Mouse (Mus musculus) gastrocnemius, adult 8-10 months (tissue): ENCODE results near the gene Rpl7a. TPM values are rescaled to one million over a fixed set of nuclear protein-coding genes. Genes with fewer than 3 reads are reported as not detected.
"Not testable (repeated sequence)": the region's sequence is repeated elsewhere in the genome, so short reads cannot be mapped to it uniquely, and the experiment has no call there.

Source experiments
- DNase-seq, 2 experiments: peaks; one replicate each; pipeline ENCODE4 v3.0.0; 2022; ENCODE audit warnings: low spot score in 2 of 2
- total RNA-seq, 4 experiments: library from RNA; stranded (reverse); gene quantifications; 2 replicates each; pipeline ENCODE4 v1.2.4; 2022

The Rpl7a gene
- 100 to 1,000 TPM; 250 to 326 (median 272) TPM for total RNA-seq

DNA sequence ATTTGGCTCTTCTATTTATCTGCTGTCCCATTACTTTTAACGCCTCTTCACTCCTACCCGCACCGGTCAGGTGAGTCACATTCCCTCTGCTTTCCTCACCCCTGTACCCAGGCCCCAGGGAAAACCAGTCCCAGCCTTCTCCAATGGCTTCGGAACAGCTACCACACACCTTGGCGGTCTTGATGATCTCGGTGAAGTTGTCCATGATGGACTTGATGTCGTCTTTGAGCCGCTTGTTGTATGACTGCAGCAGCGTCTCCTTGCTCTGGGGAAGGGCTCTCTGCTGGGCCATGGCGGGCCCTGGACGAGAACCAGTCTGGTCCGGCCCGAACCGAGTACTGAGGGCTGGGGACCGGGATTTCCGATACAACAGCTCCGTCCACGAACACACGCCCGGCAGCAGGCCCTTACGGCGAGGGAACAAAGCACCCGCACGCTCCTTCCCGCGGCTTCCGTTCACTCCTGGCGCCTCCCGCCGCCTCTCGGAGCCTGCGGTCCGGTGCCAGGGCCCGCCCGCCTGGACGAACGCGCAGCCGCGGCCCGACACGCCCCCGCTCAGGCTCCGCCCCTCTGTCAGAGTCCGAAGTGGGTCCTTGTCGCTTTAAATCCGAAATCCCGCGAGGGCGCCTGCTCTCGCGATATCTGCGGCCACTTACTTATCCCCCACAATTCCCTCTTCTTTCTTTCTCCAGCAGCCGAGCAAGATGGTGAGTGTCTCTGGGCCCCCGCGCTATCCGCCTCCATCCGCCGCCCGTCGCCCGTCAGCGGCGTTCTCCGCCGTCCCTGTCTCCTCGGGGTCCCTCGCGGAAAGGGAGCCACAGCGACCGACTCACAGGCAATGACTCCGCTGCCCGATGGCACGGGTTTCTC lies at the start of gene Rpl7a, which contains the start of gene Med22:
Rpl7a (plus strand) TSS at position 641 of the 870 bp plus-strand sequence.
Med22 (minus strand) TSS at position 554 of the 870 bp plus-strand sequence.
- peak; percentile 100 for DNase-seq

DNA sequence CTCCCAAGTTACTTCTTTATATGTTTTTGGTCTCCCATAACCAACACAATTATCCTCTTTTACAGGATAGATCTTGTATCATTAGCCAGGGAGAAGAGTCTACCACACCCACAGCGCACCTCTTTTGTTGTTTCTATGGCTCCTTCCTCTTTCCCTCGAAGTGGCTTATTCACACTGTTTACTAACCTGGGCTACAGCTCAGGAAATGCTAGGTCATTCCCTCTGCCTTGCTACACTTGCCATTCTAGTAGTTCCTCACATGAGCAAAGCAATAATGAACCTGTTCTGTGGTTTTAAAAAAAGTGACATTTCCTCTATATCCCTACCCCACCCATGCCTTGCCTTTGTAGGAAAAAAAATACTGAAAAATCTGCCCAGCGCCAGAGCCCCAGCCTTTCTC lies 47.7 kb upstream of the Rpl7a start:
- no peak for DNase-seq

DNA sequence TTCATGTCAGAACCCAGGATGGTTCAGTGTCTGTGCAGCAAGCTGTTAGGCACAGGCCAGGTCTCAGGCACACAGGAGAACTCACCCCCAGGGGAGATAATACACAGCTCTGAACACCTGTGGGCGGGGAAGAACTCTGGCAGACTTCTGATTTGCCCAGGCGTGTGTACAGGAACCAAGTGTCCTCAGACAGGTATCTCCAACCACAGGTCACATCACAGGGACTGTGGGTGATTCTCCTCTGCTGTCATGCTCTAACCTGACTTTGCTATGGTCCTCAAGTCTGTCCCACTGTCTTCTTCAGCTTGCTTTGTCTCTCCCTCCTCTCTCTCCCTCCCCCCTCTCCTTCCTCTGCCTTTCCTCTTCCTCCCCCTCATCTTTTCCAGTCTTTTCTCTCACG lies 45.7 kb upstream of the Rpl7a start, which contains the start of gene Abo:
Abo (minus strand) TSS at position 101 of the 400 bp plus-strand sequence.
- no peak for DNase-seq

DNA sequence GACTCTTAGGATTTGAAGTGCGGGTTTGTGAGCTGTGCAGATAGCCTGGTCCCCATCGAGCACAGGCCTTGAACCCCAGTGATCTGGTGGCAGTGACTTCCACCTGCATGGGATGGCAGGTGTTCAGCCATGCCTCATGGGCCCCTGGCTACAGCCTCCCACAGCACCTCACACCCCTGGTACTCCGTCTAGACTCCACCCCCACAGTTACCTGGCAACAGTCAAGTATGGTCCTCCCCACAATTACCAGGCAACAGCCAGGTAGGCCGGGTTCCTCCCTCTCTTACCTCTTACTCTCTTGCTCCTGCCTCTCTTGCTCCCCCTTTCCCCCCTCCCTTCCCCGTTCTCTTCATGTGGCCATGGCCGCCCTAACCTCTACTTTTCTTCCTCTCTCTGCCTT lies 39.9 kb upstream of the Rpl7a start:
- DNase-seq, result no peak

DNA sequence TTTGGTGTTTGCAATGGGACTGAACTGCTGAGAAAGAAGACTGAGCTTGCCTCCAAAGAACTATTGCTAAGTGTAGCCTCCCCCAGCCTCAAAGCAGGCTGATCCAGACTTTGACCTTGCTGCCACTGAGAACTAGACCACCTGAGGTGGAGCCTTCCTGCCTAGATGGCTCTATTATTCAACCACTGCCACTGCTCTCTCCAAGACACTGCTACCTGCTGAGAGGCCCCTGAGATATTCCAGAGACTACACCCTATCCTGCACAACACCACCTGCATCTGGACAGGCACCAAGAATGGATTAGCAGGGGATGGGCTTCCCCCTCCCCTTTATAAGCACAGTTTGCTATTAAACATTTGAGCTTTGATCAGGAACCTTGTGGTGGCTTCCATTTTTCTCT lies 32.0 kb upstream of the Rpl7a start:
- DNase-seq, result no peak

DNA sequence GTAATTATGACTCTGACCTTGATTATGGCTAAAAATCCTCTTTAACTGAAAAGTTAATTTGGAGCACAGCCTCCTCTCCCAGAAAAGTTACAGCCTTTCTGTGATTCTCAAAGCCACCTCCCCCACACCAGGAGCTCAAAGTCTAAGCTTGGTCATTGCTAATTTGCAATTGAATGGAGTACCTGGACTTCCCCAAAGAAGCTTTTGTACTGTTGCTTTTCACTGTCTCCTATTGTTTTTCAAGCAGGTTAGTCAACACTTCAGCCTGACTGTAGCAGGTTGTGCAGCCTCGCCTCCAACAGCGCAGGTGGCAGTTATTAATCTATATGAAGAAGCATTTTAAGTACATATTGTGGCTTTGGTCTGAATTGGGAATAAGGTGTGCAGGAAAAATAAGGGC lies 25.0 kb upstream of the Rpl7a start:
- not testable (repeated sequence) for DNase-seq

DNA sequence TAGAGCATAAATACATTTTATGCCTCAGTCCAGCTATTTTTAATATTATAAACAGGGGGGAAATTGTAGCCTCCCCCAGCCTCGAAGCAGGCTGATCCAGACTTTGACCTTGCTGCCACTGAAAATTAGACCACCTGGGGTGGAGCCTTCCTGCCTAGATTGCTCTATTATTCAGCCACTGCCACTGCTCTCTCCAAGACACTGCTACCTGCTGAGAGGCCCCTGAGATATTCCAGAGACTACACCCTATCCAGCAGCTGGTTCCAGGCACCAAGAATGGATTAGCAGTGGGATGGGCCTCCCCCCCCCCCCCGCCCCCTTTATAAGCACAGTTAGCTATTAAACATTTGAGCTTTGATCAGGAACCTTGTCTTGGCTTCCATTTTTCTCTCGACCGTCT lies 24.4 kb upstream of the Rpl7a start:
- not testable (repeated sequence) for DNase-seq

DNA sequence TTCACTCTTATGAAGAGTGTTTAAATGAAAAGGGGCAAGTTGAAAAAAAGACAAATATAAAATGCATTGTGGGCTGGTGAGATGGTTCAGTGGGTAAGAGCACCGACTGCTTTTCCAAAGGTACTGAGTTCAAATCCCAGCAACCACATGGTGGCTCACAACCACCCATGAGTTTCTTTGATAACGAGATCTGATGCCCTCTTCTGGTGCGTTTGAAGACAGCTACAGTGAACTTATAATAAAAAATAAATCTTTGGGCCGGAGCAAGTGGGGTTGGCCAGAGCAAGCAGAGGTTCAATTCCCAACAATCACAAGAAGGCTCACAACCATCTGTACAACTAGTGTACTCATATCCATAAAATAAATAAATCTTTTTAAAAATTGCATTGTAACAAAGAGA lies 14.7 kb upstream of the Rpl7a start:
- DNase-seq, result no peak

DNA sequence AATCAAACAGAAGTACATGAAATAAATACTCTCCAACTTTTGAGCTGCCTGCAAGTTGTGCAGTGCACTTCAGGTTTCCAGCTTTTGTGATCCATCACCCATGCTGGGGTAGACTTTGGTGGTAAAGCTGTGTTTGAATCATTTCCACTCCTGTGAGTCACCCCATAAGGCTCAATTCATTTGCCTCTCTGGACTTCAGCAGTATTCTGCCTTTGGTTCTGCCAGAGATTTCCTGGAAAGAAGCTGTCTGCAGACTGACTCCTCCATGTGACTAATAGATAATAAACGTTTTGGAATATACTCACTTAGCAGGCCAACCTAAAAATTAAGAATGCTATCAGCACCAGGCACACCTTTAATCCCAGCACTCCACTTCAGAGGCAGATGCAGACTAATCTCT lies 9.8 kb upstream of the Rpl7a start:
- no peak for DNase-seq

DNA sequence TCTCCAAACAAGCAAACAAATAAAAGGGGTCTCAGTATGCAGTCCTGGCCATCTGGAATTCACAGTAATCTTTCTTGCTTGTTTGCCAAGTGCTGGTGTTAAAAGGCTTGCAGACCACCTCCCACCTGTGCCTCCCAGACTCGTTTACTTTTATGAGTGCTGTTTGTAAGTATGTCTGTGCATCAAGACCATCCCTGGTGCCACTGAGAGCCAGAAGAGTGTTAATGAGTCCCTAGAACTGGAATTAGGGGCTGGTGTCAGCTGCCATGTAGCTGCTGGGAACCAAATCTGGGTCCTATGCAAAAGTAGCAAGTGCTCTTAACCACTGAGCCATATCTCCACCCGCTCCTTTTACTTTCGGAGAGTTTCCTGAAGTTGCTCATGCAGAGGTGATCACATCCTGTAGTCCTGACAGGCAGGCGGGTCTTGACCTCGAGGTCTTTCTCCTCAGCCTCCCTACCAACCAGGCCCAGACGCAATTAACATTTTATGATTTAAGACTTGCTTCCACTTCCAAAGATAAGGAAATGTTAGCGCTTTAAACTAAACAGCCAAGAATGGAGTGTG lies 8.6 kb upstream of the Rpl7a start:
- no peak for DNase-seq

DNA sequence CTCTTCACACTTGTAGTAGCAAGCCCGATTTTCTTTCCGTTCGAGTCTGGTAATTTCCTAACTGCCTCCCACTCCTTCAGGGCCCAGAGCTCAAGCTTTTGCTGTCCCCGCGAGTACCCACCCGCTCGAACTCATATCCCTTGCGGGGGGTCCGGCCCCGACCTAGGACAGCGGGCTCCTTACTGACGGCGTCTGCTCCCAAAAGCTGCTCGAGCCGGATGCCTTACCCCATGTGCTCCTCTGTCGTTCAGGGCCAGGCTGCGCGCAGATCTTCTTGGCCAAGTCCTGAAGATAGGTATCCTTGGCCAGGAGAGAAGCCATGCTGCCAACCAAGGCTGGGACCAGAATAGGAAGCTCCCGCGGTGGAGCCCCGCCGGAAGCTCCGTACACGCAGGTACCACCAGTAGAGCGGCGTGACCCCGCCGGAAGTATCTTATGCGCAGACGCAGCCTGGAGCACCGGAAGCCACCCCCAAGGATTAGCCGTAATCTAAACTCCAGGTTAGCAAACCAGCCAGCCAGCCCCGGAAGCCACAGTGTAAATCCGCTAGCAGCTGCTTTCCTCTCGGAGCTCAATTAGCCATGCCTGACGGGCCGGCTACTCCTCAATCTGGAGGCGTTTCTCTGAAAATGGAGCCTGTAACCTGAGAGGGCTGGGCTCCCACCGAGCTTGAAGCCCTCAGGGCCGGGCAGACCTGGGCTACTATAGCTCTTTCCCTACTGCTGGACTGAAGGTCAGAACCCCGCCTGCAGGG lies 7.9 kb upstream of the Rpl7a start, which contains the start of gene Surf6:
Surf6 (minus strand) TSS at position 413 of the 754 bp plus-strand sequence.
- DNase-seq, result peak; percentile 87 to 94

DNA sequence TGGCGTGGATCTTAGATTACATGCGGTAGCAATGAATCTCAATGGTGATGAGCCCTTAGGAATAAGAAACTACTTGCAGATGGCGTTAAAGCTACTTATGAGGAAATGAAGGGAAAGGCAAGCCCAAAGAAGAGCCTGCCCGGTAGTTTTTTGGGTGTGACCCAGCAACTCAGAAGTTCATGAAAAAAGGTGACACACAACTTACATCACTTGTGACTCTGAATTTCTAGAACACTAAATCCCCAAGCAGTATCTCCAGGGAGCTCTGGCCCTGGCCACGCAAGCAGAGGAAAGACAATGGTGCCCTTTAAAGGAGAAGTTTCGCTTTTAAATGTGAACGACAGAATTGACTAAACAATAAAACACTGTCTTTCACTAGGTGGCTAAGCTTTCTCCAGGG lies 7.3 kb upstream of the Rpl7a start:
- DNase-seq, result no peak

DNA sequence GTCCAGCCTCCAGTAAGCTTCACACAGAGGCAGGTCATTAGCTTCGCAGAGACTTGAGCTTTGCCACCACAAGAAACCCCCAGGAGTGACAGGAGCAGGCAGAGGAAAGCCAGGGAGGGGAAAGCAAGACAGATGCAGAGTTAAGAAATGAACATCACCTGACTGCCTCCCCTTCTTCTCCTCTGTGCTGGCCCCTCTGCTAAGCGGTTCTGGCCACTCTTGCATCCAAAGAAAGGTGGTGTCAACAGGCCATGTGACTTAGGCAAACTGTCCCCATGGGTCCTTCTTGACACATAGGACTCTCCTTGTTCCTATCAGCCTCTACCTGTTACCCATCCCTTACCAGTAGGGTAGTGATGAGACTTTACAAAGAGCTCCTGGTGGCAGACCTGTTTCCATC lies 4.6 kb upstream of the Rpl7a start:
- DNase-seq, result no peak

DNA sequence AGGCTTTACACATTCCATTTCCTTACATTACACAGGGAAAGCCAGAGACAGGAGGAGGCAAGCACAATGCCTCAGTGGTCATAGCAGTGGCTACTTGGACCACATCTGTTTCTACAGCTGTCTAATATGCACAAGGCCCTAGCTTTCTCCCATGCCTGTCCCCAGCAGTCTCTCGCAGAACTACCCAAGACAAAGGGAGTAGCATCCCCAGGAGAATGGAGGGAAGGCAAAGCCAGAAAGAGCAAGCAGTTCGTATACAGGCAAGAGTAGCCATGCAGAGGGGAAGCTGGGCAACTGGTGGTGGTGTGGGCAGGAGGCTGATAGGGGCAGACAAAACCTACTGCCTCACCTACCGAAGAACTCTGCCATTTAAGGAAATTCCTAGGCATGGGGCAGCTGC lies 4.1 kb upstream of the Rpl7a start:
- no peak for DNase-seq

DNA sequence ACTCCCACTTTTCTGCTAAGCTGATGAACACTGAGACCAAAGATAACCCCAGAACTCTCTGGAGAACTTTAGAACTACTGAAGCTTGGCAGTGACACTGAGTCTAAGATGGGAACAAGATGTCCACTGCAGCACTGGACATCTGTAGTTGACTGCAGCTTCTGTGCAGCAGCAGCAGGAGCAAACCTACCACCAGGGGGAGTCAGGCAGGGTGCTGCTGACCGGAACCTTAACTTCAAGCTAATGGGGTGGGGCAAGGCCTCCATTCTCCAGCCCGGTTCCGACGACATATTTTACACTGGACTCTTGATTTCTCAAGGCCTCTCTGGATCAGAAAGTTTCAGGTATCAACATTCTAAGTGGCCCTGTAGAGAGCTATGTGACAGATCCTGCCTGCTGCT lies 3.5 kb upstream of the Rpl7a start:
- DNase-seq, result no peak

DNA sequence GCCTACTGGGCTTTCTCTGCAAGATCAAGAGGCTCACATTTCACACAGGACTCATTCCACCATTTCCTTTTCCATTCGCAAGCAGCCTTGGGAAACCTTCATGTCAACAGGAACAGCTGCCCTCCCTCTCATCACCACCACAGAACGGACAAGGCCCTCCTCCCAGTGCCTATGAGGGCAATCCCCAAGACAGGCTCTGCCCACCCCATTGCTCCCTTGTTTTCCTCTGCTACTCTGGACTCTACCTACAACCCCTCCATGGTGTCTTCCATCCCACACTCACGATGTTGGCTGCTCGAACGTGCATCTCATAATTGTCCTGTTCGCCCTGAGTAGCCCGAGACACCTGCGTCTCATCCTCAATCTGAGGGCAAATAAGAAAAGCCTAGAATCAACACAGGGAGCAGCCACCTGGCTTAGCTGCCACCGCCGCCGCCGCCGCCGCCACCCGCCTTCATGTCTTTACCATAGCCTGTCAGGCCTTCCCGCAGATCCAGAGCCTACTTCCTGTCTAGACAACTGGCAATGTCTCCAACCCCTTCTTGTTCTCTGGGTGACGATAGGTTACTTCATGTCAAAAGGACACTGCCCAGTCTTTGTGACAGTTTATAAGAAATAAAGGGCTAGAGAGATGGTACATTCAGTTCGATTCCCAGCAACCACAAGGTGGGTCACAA lies 1.7 kb upstream of the Rpl7a start:
- no peak for DNase-seq

DNA sequence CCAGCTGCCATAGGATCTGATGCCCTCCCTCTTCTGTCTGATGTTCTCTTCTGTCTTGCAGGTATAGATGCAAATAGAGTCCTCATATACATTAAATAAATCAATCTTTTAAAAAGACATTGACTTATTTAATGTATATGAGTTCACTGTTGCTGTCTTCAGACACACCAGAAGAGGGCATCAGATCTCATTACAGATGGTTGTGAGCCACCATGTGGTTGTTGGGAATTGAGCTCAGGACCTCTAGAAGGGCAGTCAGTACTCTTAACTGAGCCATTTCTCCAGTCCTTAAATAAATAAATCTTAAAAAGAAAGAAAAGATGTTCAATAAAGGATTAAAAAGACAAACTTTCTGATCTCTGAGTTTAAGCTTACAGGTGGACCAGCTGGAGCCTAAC lies 1.2 kb upstream of the Rpl7a start:
- no peak for DNase-seq

DNA sequence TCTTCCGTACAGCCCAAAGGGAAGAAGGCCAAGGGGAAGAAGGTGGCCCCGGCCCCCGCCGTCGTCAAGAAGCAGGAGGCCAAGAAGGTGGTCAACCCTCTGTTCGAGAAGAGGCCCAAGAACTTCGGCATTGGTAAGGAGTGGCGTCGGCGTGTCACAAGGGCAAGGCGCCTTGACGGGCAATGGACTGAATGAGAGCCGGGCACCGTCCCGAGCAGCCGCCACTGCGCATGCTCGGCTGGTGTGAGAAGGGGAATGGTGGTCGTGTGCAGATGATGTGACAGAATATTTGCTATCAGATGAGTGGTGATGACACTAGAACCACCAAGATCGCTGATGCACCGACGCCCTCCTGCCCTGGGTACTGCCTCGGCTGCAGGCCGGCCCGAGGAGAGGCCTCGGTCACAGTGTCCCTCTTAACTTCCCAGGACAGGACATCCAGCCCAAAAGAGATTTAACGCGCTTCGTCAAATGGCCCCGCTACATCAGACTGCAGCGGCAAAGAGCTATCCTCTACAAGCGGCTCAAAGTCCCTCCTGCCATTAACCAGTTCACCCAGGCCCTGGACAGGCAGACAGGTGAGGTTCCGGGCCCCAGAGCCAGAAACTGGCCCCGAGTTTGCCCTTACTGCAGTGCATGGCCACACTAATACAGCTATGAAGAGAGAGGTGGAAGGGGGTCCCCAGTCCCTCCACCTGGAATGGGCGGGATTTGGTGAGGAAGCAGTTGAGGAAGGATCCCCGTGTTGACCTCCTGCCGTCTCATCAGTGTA lies 616 bp downstream of the Rpl7a start:
- peak in 1 of 2 experiments; percentile 42 for DNase-seq

DNA sequence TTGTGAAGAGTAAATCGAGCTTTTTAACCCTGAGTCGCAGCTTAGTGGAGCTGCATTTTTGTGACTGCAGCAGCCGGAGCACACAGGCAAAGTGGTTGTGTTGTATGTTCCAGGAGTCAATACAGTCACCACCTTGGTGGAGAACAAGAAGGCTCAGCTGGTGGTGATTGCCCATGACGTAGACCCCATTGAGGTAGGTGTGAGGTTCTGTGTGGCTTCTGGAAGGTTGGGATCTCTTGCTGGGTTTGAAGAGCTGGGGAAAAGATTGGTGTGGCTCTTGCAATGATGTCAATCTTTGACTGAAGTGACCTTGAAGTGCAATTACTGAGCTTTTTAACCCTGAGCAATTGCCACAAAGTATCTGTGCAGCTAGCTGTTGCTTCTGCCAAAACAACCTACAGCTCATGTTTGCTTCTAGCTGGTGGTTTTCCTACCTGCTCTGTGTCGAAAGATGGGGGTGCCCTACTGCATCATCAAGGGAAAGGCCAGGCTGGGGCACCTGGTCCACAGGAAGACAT lies 1.7 kb downstream of the Rpl7a start:
- DNase-seq, result no peak

DNA sequence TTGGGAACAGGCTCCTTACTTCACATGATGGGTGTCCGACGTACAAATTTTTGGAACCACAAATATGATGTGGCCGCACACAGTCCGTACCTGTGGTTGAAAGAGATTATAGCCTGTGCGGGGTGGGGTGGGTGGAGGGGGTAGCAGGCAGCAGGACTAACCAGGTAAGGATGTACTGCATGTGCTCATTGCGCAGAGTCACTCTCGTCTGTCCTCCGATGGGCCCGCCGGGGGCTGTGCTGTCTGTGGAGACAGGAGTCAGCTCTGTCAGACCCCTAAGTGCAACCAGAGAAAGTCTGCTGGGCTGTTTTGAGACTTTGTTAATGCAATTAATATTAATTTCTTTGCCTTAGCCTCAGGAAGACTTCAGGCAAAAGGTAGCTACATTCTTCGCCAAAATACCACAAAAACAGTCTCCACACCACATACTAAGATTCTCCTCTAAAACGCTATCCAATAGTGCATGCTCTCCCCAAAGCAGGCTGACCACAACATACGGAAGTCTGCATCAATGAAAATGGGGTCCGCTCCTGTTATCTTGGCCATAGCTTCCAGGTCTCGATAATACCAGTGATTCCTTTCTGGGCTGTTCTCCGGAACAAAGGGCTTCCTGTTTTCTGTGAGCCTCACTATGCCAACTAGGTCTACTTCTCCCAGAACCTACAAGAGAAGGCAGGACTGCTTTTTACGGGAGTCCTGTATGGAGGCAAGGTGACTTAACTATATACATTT lies 3.0 kb downstream of the Rpl7a start:
- DNase-seq, result no peak
